In genomic region chr6:83165607-83166242, GRCm38 (mm10) we compare ENCODE assay signal across 8 mouse cellular contexts. TPM values are rescaled to one million over a fixed set of nuclear protein-coding genes. Genes with fewer than 3 reads are reported as not detected.
DNase-seq lines count a peak whose midpoint lies in the region; ATAC-seq and TF ChIP-seq lines count a peak whose summit lies in the region.

TSS of gene Dctn1 (plus strand) at chr6:83165920.

- peak in 1 of 2 experiments; percentile 78; a peak in 2 of 4 replicates for TF ChIP-seq CTCF in CH12.LX (conservative IDR thresholded peaks at IDR 0.05 in 1 of 2, IDR thresholded peaks at IDR 0.05 in 1 of 2; ENCODE audit: low read depth in 2 of 2, low read length in 2 of 2)
- TF ChIP-seq CTCF in heart, postnatal 0 days (IDR thresholded peaks at IDR 0.05; ENCODE audit: low read depth), result peak; percentile 91
- peak; percentile 70; the same call in 1 of the 2 replicates for TF ChIP-seq CTCF in testis, adult 2 months (IDR thresholded peaks at IDR 0.05; ENCODE audit: control insufficient read depth, insufficient read depth, insufficient replicate concordance, low read depth, low read length)

- peaks cover 0 to 7% of the 10 kb centered on the region in 2 experiments for H3K36me3 ChIP-seq in CH12.LX (replicated peaks in 1 of 2; ENCODE audit: control insufficient read depth in 1 of 2, insufficient read depth in 1 of 2, low read length in 1 of 2)
- H3K36me3 ChIP-seq in forebrain, embryonic 12.5 days (replicated peaks), result no peaks in the 10 kb centered on the region
- H3K36me3 ChIP-seq in heart, postnatal 0 days (replicated peaks; ENCODE audit: control insufficient read depth, insufficient read depth, low read length), result no peaks in the 10 kb centered on the region
- H3K36me3 ChIP-seq in liver, embryonic 16.5 days (ENCODE audit: control insufficient read depth, insufficient read depth), result no peaks in the 10 kb centered on the region
- H3K36me3 ChIP-seq in neural tube, embryonic 13.5 days, result no peaks in the 10 kb centered on the region
- no peaks in the 10 kb centered on the region; the same call in 1 of the 2 replicates for H3K36me3 ChIP-seq in testis, adult 2 months (ENCODE audit: control insufficient read depth, insufficient read depth, low read length)

- H3K27me3 ChIP-seq in CH12.LX (replicated peaks), result peaks cover 5% of the 10 kb centered on the region
- H3K27me3 ChIP-seq in forebrain, embryonic 12.5 days, result peaks cover 28% of the 10 kb centered on the region
- H3K27me3 ChIP-seq in heart, postnatal 0 days (ENCODE audit: control insufficient read depth, insufficient read depth, low read length), result peaks cover 20% of the 10 kb centered on the region
- H3K27me3 ChIP-seq in liver, embryonic 16.5 days (ENCODE audit: control insufficient read depth, insufficient read depth, low read depth, low read length), result peaks cover 24% of the 10 kb centered on the region
- H3K27me3 ChIP-seq in neural tube, embryonic 13.5 days, result peaks cover 29% of the 10 kb centered on the region
- H3K27me3 ChIP-seq in testis, adult 2 months (ENCODE audit: control insufficient read depth, insufficient read depth, low read length), result no peaks in the 10 kb centered on the region

- H3K4me1 ChIP-seq in CH12.LX (ENCODE audit: control insufficient read depth in 1 of 2, insufficient read depth in 2 of 2), result peaks cover under 1 to 22% of the 10 kb centered on the region in 2 experiments; a peak in 3 of 4 replicates
- H3K4me1 ChIP-seq in forebrain, embryonic 12.5 days, result peaks cover 37% of the 10 kb centered on the region
- H3K4me1 ChIP-seq in heart, postnatal 0 days (ENCODE audit: control insufficient read depth, insufficient read depth), result peaks cover 21% of the 10 kb centered on the region
- H3K4me1 ChIP-seq in liver, embryonic 16.5 days (ENCODE audit: control insufficient read depth, low read depth, low read length), result peaks cover 23% of the 10 kb centered on the region
- peaks cover 67% of the 10 kb centered on the region for H3K4me1 ChIP-seq in neural tube, embryonic 13.5 days (replicated peaks)
- H3K4me1 ChIP-seq in testis, adult 2 months (ENCODE audit: control insufficient read depth, insufficient read depth, low read length), result peaks cover 20% of the 10 kb centered on the region

- DNase-seq in CH12.LX (ENCODE audit: extremely low read depth), result peak; percentile 92
- DNase-seq in c-Kit-positive CD71-positive TER-119-negative erythroid progenitor cells, embryonic 14.5 days (ENCODE audit: low read depth), result peak; percentile 86
- peak; percentile 94 for DNase-seq in heart, postnatal 0 days (ENCODE audit: low spot score)
- DNase-seq in kidney, postnatal 4 days, result peak; percentile 96 to 98

- H3K9me3 ChIP-seq in CH12.LX (replicated peaks; ENCODE audit: low read length), result no peaks in the 10 kb centered on the region
- no peaks in the 10 kb centered on the region for H3K9me3 ChIP-seq in forebrain, embryonic 12.5 days
- no peaks in the 10 kb centered on the region for H3K9me3 ChIP-seq in heart, postnatal 0 days (replicated peaks; ENCODE audit: control insufficient read depth, low read length)
- H3K9me3 ChIP-seq in liver, embryonic 16.5 days (replicated peaks; ENCODE audit: control insufficient read depth, low read length), result no peaks in the 10 kb centered on the region
- no peaks in the 10 kb centered on the region for H3K9me3 ChIP-seq in neural tube, embryonic 13.5 days

- no peak for TF ChIP-seq RAD21 in CH12.LX (IDR thresholded peaks at IDR 0.05; ENCODE audit: low read depth, low read length)

- dilution Hi-C loops in CH12.LX (cut with MboI; ENCODE audit: extremely low pct_ligation_motif_present, extremely low pct_unique_long_range_greater_than_20kb, low sequenced_read_pairs), result no loop called here

- H3K4me3 ChIP-seq in CH12.LX (replicated peaks in 1 of 3; ENCODE audit: low read depth in 2 of 3, low read length in 2 of 3, poor library complexity in 1 of 3), result peak within 1 kb of the TSS; percentile 75 to 91 (median 85)
- H3K4me3 ChIP-seq in forebrain, embryonic 12.5 days (replicated peaks), result peak within 1 kb of the TSS; percentile 79
- peak within 1 kb of the TSS; percentile 93 for H3K4me3 ChIP-seq in heart, postnatal 0 days (ENCODE audit: low read depth, low read length)
- peak within 1 kb of the TSS; percentile 95 for H3K4me3 ChIP-seq in liver, embryonic 16.5 days (ENCODE audit: low read depth, low read length)
- peak within 1 kb of the TSS; percentile 85 for H3K4me3 ChIP-seq in neural tube, embryonic 13.5 days
- H3K4me3 ChIP-seq in testis, adult 2 months (ENCODE audit: control insufficient read depth, low read depth, low read length), result peak within 1 kb of the TSS; percentile 93

- H3K27ac ChIP-seq in CH12.LX (ENCODE audit: insufficient read depth, low read depth), result no peak within 1 kb of the TSS
- peak within 1 kb of the TSS; percentile 82 for H3K27ac ChIP-seq in forebrain, embryonic 12.5 days
- H3K27ac ChIP-seq in heart, postnatal 0 days (ENCODE audit: low read depth), result peak within 1 kb of the TSS; percentile 76
- peak within 1 kb of the TSS; percentile 88 for H3K27ac ChIP-seq in liver, embryonic 16.5 days (ENCODE audit: low read length)
- H3K27ac ChIP-seq in neural tube, embryonic 13.5 days (replicated peaks), result peak within 1 kb of the TSS; percentile 93
- H3K27ac ChIP-seq in testis, adult 2 months (ENCODE audit: control insufficient read depth, insufficient read depth, low read depth, low read length), result peak within 1 kb of the TSS; percentile 87

- no peak for TF ChIP-seq EP300 in CH12.LX (IDR thresholded peaks at IDR 0.05; ENCODE audit: low read length)
- peak; percentile 75; the same call in 1 of the 2 replicates for TF ChIP-seq EP300 in heart, postnatal 0 days (IDR thresholded peaks at IDR 0.05; ENCODE audit: low read depth)

- in situ Hi-C loops in CH12.LX (cut with MboI; ENCODE audit: low pct_ligation_motif_present, low pct_unique_long_range_greater_than_20kb, low sequenced_read_pairs), result loop anchor here (5.0 kb wide), 1 partner anchor 42 kb away; no protein-coding TSS in a partner anchor

- peak within 1 kb of the TSS; percentile 91 for H3K9ac ChIP-seq in CH12.LX (ENCODE audit: insufficient read depth, low read depth)
- H3K9ac ChIP-seq in forebrain, embryonic 12.5 days, result peak within 1 kb of the TSS; percentile 87
- peak within 1 kb of the TSS; percentile 91 for H3K9ac ChIP-seq in heart, postnatal 0 days (replicated peaks; ENCODE audit: low read depth, low read length)
- peak within 1 kb of the TSS; percentile 99 for H3K9ac ChIP-seq in liver, embryonic 16.5 days (ENCODE audit: low read depth, low read length)
- peak within 1 kb of the TSS; percentile 90 for H3K9ac ChIP-seq in neural tube, embryonic 13.5 days

- peak within 1 kb of the TSS; percentile 93 for H3K4me2 ChIP-seq in CH12.LX (ENCODE audit: insufficient read depth, low read depth, poor library complexity, severe bottlenecking)
- H3K4me2 ChIP-seq in forebrain, embryonic 12.5 days, result peak within 1 kb of the TSS; percentile 73
- peak within 1 kb of the TSS; percentile 76 for H3K4me2 ChIP-seq in heart, postnatal 0 days (ENCODE audit: low read depth, low read length)
- peak within 1 kb of the TSS; percentile 88 for H3K4me2 ChIP-seq in liver, embryonic 16.5 days (ENCODE audit: low read depth, low read length)
- H3K4me2 ChIP-seq in neural tube, embryonic 13.5 days, result peak within 1 kb of the TSS; percentile 88

- peak; percentile 89 for ATAC-seq in forebrain, embryonic 12.5 days (ENCODE audit: low FRiP score)
- peak; percentile 83 for ATAC-seq in heart, postnatal 0 days (ENCODE audit: insufficient read depth, low read depth)
- ATAC-seq in liver, embryonic 16.5 days (ENCODE audit: low read depth), result peak; percentile 88
- peak; percentile 84 for ATAC-seq in neural tube, embryonic 13.5 days (ENCODE audit: low read depth)

- no peaks in the 10 kb centered on the region; the same call in none of the 2 replicates for H3K79me2 ChIP-seq in CH12.LX (replicated peaks; ENCODE audit: control insufficient read depth, extremely low read depth, insufficient read depth, poor library complexity, severe bottlenecking)

- under 1% methylated on average over 58 of the region's 58 CpGs for WGBS in forebrain, embryonic 12.5 days
- WGBS in heart, postnatal 0 days, result under 1% methylated on average over 57 of the region's 58 CpGs
- WGBS in liver, embryonic 16.5 days (ENCODE audit: insufficient replicate concordance), result 0% methylated on average over 57 of the region's 58 CpGs
- WGBS in neural tube, embryonic 13.5 days, result under 1% methylated on average over 53 of the region's 58 CpGs

- peak; percentile 65; the same call in 1 of the 2 replicates for TF ChIP-seq POLR2A in CH12.LX (IDR thresholded peaks at IDR 0.05; ENCODE audit: low read depth, low read length)
- TF ChIP-seq POLR2A in testis, adult 2 months (IDR thresholded peaks at IDR 0.05; ENCODE audit: control insufficient read depth, low read depth, low read length), result peak; percentile 35; the same call in 1 of the 2 replicates

TF ChIP-seq in CH12.LX, 34 proteins besides CTCF, POLR2A, EP300 and RAD21 (continues in another document):
- TF ChIP-seq CHD2 (IDR thresholded peaks at IDR 0.05; ENCODE audit: low read length) (no peak), ZC3H11A (IDR thresholded peaks at IDR 0.05; ENCODE audit: low read depth, low read length) (no peak), IRF4 (IDR thresholded peaks at IDR 0.05; ENCODE audit: low read depth, low read length) (peak; percentile 29; the same call in 1 of the 2 replicates), SIN3A (IDR thresholded peaks at IDR 0.05; ENCODE audit: low read length) (peak; percentile 74; the same call in 1 of the 2 replicates), USF2 (conservative IDR thresholded peaks at IDR 0.05; ENCODE audit: low read depth, low read length) (no peak), ELF1 (IDR thresholded peaks at IDR 0.05; ENCODE audit: low read depth, low read length) (peak; percentile 80), ETS1 (conservative IDR thresholded peaks at IDR 0.05; ENCODE audit: low read depth, low read length) (no peak), ZKSCAN1 (IDR thresholded peaks at IDR 0.05; ENCODE audit: borderline replicate concordance, low read depth, low read length) (no peak), USF1 (IDR thresholded peaks at IDR 0.05; ENCODE audit: low read depth, low read length) (no peak), BHLHE40 (IDR thresholded peaks at IDR 0.05; ENCODE audit: low read depth, low read length) (peak; percentile 41; the same call in 1 of the 2 replicates), JUND (conservative IDR thresholded peaks at IDR 0.05; ENCODE audit: low read depth, low read length) (no peak)

RNA-seq across cellular contexts. Expression of gene Dctn1, which starts in this region (rescaled TPM):
- total RNA-seq in CH12.LX (2012; rRNA removed) (17.8 and 19.8 TPM in 2 replicates), CH12.LX (2014; rRNA removed) (12.2 and 12.8 TPM in 2 replicates)
- polyA plus RNA-seq in CH12.LX (2012; ENCODE audit: insufficient read length, low read depth), result 36.4 and 37.3 TPM in 2 replicates
- polyA plus RNA-seq in forebrain, embryonic 12.5 days (2016; fragmentation: Nextera tagmentation; extraction: Ambion mirVana), result 128 and 137 TPM in 2 replicates
- 45.9 and 47.7 TPM in 2 replicates for total RNA-seq in heart, postnatal 0 days (2014; rRNA removed; ENCODE audit: low replicate concordance)
- polyA plus RNA-seq in heart, postnatal 0 days (2015; fragmentation: Nextera tagmentation; extraction: Ambion mirVana), result 48.9 and 50.8 TPM in 2 replicates
- polyA plus RNA-seq in liver, embryonic 16.5 days (2015; fragmentation: Nextera tagmentation; extraction: Ambion mirVana), result 23.0 and 26.9 TPM in 2 replicates
- 165 and 176 TPM in 2 replicates for polyA plus RNA-seq in neural tube, embryonic 13.5 days (2015; fragmentation: Nextera tagmentation; extraction: Ambion mirVana)
- polyA plus RNA-seq in testis, adult 2 months (2012; rRNA removed), result 49.3 and 57.9 TPM in 2 replicates
